Mouse (Mus musculus) Patski (cell line): ENCODE results near the gene Adipoq. TPM values are rescaled to one million over a fixed set of nuclear protein-coding genes. Genes with fewer than 3 reads are reported as not detected.

ENCODE experiments used
- ATAC-seq: fragments of 100-300 bp; one replicate; pipeline ENCODE4 v1.8.0; 2021
- CTCF ChIA-PET: fragments of 350-600 bp; sonication (Branson Sonifier 250); formaldehyde crosslinking; loops from one replicate; lab custom pipeline; 2022; ENCODE audit warnings: inconsistent platforms; lab: Charles Lee
- POLR2A ChIA-PET: fragments of 350-600 bp; sonication (Branson Sonifier 250); formaldehyde crosslinking; loops from one replicate; lab custom pipeline; 2022; ENCODE audit warnings: antibody characterized with exemption, inconsistent platforms; lab: Charles Lee
- DNase-seq: peaks from one replicate; pipeline ENCODE4 v3.0.0-alpha.2; 2011; ENCODE audit warnings: low read depth, low spot score
- H3K27me3 ChIP-seq: fragments of 371-371 bp; one replicate; pipeline ENCODE4 v1.5.1; 2021
- CTCF ChIP-seq: fragments of 100-300 bp; IDR thresholded peaks from one replicate; pipeline ENCODE4 v1.5.1; 2021
- in situ Hi-C: fragments of 300-500 bp; cut with MboI; formaldehyde crosslinking; loops from 3 replicates; pipeline ENCODE4 v1.11.1; 2018; ENCODE audit warnings: low pct_unique_long_range_greater_than_20kb, mixed read lengths
- polyA plus RNA-seq: library from polyadenylated mRNA; unstranded; gene quantifications from one replicate; pipeline ENCODE4 v1.2.3, GENCODE M21; 2021

The Adipoq gene
- polyA plus RNA-seq, 1 experiment from 2014 or later: not detected

GRCm38 (mm10) chr16:23106121-23106520 lies 40.2 kb upstream of the Adipoq start:
- CTCF ChIA-PET: no interaction called here
- ATAC-seq: no peak
- POLR2A ChIA-PET: interaction anchor here (1.0 kb wide), 1 partner anchor 10 kb away, joined by 4 read pairs; no protein-coding TSS in a partner anchor
- in situ Hi-C loops: no loop called here
- DNase-seq: no peak
- H3K27me3 ChIP-seq: no peaks in the 10 kb centered on the region
- TF ChIP-seq CTCF: no peak

GRCm38 (mm10) chr16:23107231-23107942 lies 38.9 kb upstream of the Adipoq start, which contains the start of gene Eif4a2:
Gene Eif4a2, plus strand, starts transcription at chr16:23107444.
- TF ChIP-seq CTCF: no peak
- ChIA-PET POLR2A (interaction anchor here (0.7 to 3.9 kb wide), 5 partner anchors 9 to 517 kb away, joined by 3 to 21 read pairs (median 4); partner anchors contain the start of gene Rfc4), CTCF (no interaction called here)
- H3K27me3 ChIP-seq: no peaks in the 10 kb centered on the region
- in situ Hi-C loops: no loop called here
- peak; percentile 81 for DNase-seq
- peak; percentile 85 for ATAC-seq

GRCm38 (mm10) chr16:23107946-23108759 lies 38.2 kb upstream of the Adipoq start:
- ATAC-seq (peak; percentile 84), DNase-seq (peak; percentile 33)
- in situ Hi-C loops: no loop called here
- no peak for TF ChIP-seq CTCF
- POLR2A ChIA-PET: interaction anchor here (1.2 to 3.9 kb wide), 3 partner anchors 8 to 164 kb away, joined by 3 to 21 read pairs (median 6); partner anchors contain the start of gene Rfc4
- H3K27me3 ChIP-seq: no peaks in the 10 kb centered on the region
- CTCF ChIA-PET: no interaction called here

- POLR2A ChIA-PET: interaction anchor here (1.2 to 3.9 kb wide), 2 partner anchors 18 to 163 kb away, joined by 3 to 21 read pairs; partner anchors contain the start of gene Rfc4
- in situ Hi-C loops: no loop called here
Observed at GRCm38 (mm10) chr16:23108943-23109342, 37.4 kb upstream of the Adipoq start.

GRCm38 (mm10) chr16:23109350-23110280 lies 36.7 kb upstream of the Adipoq start:
- POLR2A ChIA-PET: interaction anchor here (0.6 to 3.9 kb wide), 3 partner anchors 18 to 47 kb away, joined by 3 to 21 read pairs (median 3); partner anchors contain the start of gene Rfc4
- CTCF ChIA-PET: interaction anchor here (1.0 kb wide), 1 partner anchor 22 kb away, joined by 3 read pairs; no protein-coding TSS in a partner anchor
- no peak for ATAC-seq

More at GRCm38 (mm10) chr16:23108943-23109342, 37.4 kb upstream of the Adipoq start:
- H3K27me3 ChIP-seq: no peaks in the 10 kb centered on the region
- CTCF ChIA-PET: interaction anchor here (1.0 kb wide), 1 partner anchor 23 kb away, joined by 3 read pairs; no protein-coding TSS in a partner anchor
- no peak for DNase-seq
- no peak for TF ChIP-seq CTCF
- ATAC-seq: no peak

GRCm38 (mm10) chr16:23112348-23112747 lies 34.0 kb upstream of the Adipoq start:
- ATAC-seq: no peak
- POLR2A ChIA-PET: no interaction called here
- H3K27me3 ChIP-seq: no peaks in the 10 kb centered on the region
- in situ Hi-C loops: no loop called here
- no peak for TF ChIP-seq CTCF
- DNase-seq: no peak
- CTCF ChIA-PET: no interaction called here

More at GRCm38 (mm10) chr16:23109350-23110280, 36.7 kb upstream of the Adipoq start:
- in situ Hi-C loops: no loop called here
- H3K27me3 ChIP-seq: no peaks in the 10 kb centered on the region
- no peak for TF ChIP-seq CTCF
- DNase-seq: no peak

GRCm38 (mm10) chr16:23112861-23113435 lies 33.4 kb upstream of the Adipoq start:
- no peaks in the 10 kb centered on the region for H3K27me3 ChIP-seq
- ATAC-seq: no peak
- ChIA-PET POLR2A (no interaction called here), CTCF (no interaction called here)
- in situ Hi-C loops: no loop called here
- DNase-seq: no peak
- TF ChIP-seq CTCF: no peak

GRCm38 (mm10) chr16:23113903-23114302 lies 32.4 kb upstream of the Adipoq start:
- no peak for TF ChIP-seq CTCF
- POLR2A ChIA-PET: no interaction called here
- DNase-seq (no peak), ATAC-seq (no peak)
- in situ Hi-C loops: no loop called here
- CTCF ChIA-PET: no interaction called here
- H3K27me3 ChIP-seq: no peaks in the 10 kb centered on the region

GRCm38 (mm10) chr16:23114339-23115171 lies 31.8 kb upstream of the Adipoq start:
- in situ Hi-C loops: no loop called here
- POLR2A ChIA-PET: no interaction called here
- CTCF ChIA-PET: no interaction called here
- TF ChIP-seq CTCF: no peak
- ATAC-seq (peak; percentile 39), DNase-seq (no peak)
- H3K27me3 ChIP-seq: no peaks in the 10 kb centered on the region
